8 mouse cellular contexts compared by ENCODE assay signal in the genomic region with DNA sequence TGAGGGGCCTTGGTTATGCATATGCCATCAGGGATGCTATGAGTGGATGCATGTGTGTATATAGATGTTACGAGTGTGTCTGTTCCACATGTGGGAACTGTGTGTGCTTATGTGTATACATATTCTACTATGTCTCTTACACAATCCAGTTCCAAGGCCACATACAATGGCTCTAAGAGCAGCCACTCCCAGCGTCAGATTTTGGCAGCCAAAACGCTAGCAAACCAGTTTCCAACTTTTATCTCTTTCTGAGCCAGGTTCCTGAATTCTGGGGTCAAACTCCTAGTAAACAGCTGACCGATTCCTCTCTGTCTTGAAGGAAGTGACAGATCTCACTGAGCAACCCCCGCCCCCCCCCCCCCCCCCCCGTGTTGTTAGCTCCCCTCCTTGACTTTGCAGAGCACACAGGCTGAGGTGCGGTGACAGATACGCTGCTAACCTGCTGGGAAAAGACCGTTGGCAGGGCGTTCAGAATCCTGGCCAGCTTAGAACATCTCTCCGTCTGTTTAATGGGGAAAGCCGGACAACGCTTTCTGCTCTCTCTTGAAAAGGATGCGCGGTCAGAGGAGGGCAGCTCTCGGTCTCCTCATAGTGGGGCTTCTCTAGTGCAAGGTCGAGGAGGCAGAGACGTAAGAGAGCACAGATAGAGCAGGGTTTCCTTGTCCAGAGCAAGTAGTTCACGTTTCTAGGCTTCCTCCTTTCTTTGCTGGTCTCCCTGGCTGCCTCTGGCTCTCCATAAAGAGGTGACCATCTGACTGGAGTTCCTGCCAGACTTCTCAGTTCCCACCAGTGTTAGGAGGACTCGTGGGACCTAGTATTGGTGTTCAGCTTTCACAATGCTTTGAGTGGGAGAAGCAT. TPM values are rescaled to one million over a fixed set of nuclear protein-coding genes. Genes with fewer than 3 reads are reported as not detected.
A peak's percentile ranks its signal among the peaks of the same experiment; 100 is the strongest.
DNase-seq lines count a peak whose midpoint lies in the region; ATAC-seq and TF ChIP-seq lines count a peak whose summit lies in the region.

No protein-coding gene starts in this region.

- no peaks in the 10 kb centered on the region for H3K9me3 ChIP-seq in intestine, postnatal 0 days (ENCODE audit: control insufficient read depth)
- H3K9me3 ChIP-seq in stomach, embryonic 16.5 days (replicated peaks; ENCODE audit: control insufficient read depth, low read length) = no peaks in the 10 kb centered on the region
- H3K9me3 ChIP-seq in forebrain, embryonic 15.5 days = no peaks in the 10 kb centered on the region

- H3K9ac ChIP-seq in intestine, postnatal 0 days (ENCODE audit: low read depth, low read length) = no peak overlapping the region
- H3K9ac ChIP-seq in stomach, embryonic 16.5 days (ENCODE audit: low read length) = peak overlapping the region; percentile 17
- H3K9ac ChIP-seq in forebrain, embryonic 15.5 days (replicated peaks) = no peak overlapping the region

- no peaks in the 10 kb centered on the region for H3K36me3 ChIP-seq in intestine, postnatal 0 days (ENCODE audit: control insufficient read depth, insufficient read depth)
- no peaks in the 10 kb centered on the region for H3K36me3 ChIP-seq in stomach, embryonic 16.5 days (ENCODE audit: control insufficient read depth, insufficient read depth, low read length)
- no peaks in the 10 kb centered on the region for H3K36me3 ChIP-seq in forebrain, embryonic 15.5 days

- TF ChIP-seq CTCF in intestine, postnatal 0 days (IDR thresholded peaks at IDR 0.05; ENCODE audit: low read depth) = no peak

- 26% methylated on average over 20 of the region's 20 CpGs for WGBS in intestine, postnatal 0 days
- WGBS in stomach, embryonic 16.5 days = 21% methylated on average over 20 of the region's 20 CpGs
- WGBS in forebrain, embryonic 15.5 days = 48% methylated on average over 20 of the region's 20 CpGs

- no peak overlapping the region for H3K4me3 ChIP-seq in intestine, postnatal 0 days (ENCODE audit: low read depth, low read length)
- no peak overlapping the region for H3K4me3 ChIP-seq in stomach, embryonic 16.5 days (replicated peaks; ENCODE audit: low read length)
- no peak overlapping the region for H3K4me3 ChIP-seq in forebrain, embryonic 15.5 days

- peak overlapping the region; percentile 32 for H3K4me2 ChIP-seq in intestine, postnatal 0 days (replicated peaks; ENCODE audit: low read depth)
- peak overlapping the region; percentile 12 for H3K4me2 ChIP-seq in stomach, embryonic 16.5 days (ENCODE audit: low read depth, low read length)
- no peak overlapping the region for H3K4me2 ChIP-seq in forebrain, embryonic 15.5 days (replicated peaks)

- ATAC-seq in intestine, postnatal 0 days = peak; percentile 46; the same call in 1 of the 2 replicates
- ATAC-seq in stomach, embryonic 16.5 days (ENCODE audit: insufficient read depth, low FRiP score) = no peak; the same call in 1 of the 2 replicates
- no peak; the same call in 1 of the 2 replicates for ATAC-seq in forebrain, embryonic 15.5 days (replicated peaks)

- peak; percentile 35 for DNase-seq in cerebellum, adult 8-10 months
- DNase-seq in cerebellum, adult 9-11 months = no peak
- DNase-seq in thymus, postnatal 0 days (ENCODE audit: low spot score) = peak; percentile 34
- DNase-seq in thymus, postnatal 36 days = no peak
- DNase-seq in adrenal gland, postnatal 4 days (ENCODE audit: low spot score in 2 of 2) = no peak

- H3K27me3 ChIP-seq in intestine, postnatal 0 days (replicated peaks; ENCODE audit: control insufficient read depth, insufficient read depth, low read length) = no peaks in the 10 kb centered on the region
- H3K27me3 ChIP-seq in stomach, embryonic 16.5 days (ENCODE audit: control insufficient read depth, insufficient read depth, low read length) = no peaks in the 10 kb centered on the region
- H3K27me3 ChIP-seq in forebrain, embryonic 15.5 days = no peaks in the 10 kb centered on the region

- H3K4me1 ChIP-seq in intestine, postnatal 0 days (replicated peaks; ENCODE audit: control insufficient read depth, insufficient read depth, low read length) = no peaks in the 10 kb centered on the region
- peaks cover 20% of the 10 kb centered on the region for H3K4me1 ChIP-seq in stomach, embryonic 16.5 days (ENCODE audit: control insufficient read depth, insufficient read depth, low read length)
- peaks cover 3% of the 10 kb centered on the region; the same call in 1 of the 2 replicates for H3K4me1 ChIP-seq in forebrain, embryonic 15.5 days

- H3K27ac ChIP-seq in intestine, postnatal 0 days (ENCODE audit: low read depth, low read length) = no peak overlapping the region; the same call in 1 of the 2 replicates
- peak overlapping the region; percentile 42 for H3K27ac ChIP-seq in stomach, embryonic 16.5 days (ENCODE audit: low read length)
- no peak overlapping the region for H3K27ac ChIP-seq in forebrain, embryonic 15.5 days (replicated peaks)

RNA-seq across cellular contexts. Expression of a gene that starts 17.3 kb away (rescaled TPM):
- 29.7 and 29.8 TPM in 2 replicates for polyA plus RNA-seq in thymus, postnatal 0 days (2015; fragmentation: Nextera tagmentation; extraction: Ambion mirVana)
- polyA plus RNA-seq in intestine, postnatal 0 days (2015; fragmentation: Nextera tagmentation; extraction: Ambion mirVana) = 4.6 and 4.9 TPM in 2 replicates
- polyA plus RNA-seq in stomach, embryonic 16.5 days (2015; fragmentation: Nextera tagmentation; extraction: Ambion mirVana) = 24.6 and 32.8 TPM in 2 replicates
- polyA plus RNA-seq in forebrain, embryonic 15.5 days (2015; fragmentation: Nextera tagmentation; extraction: Ambion mirVana) = 8.3 and 8.8 TPM in 2 replicates
- total RNA-seq in adrenal gland, postnatal 4 days (2021) = 10 to 100 TPM in 1 of 2 experiments, 1 to 10 TPM in 1; 9.6 to 12.8 TPM

Comparison
In these comparisons a context has a peak if more than half of its experiments do, and no peak if none do; other contexts are left out.
1. DNase-seq: peak in cerebellum, adult 8-10 months (single experiment) and thymus, postnatal 0 days (single experiment); none in cerebellum, adult 9-11 months (single experiment), thymus, postnatal 36 days (0 of 2) and adrenal gland, postnatal 4 days (0 of 2).